Mouse (Mus musculus): ENCODE results near the gene Tmem106c.

GRCm38 (mm10) chr15:97999991-98000390 is 36.0 kb downstream of the Tmem106c start:
- no peak for TF ChIP-seq CTCF (IDR thresholded peaks at IDR 0.05; ENCODE audit: low read depth)
- TF ChIP-seq EP300 (optimal IDR thresholded peaks at IDR 0.05): no peak
